In the genomic region with DNA sequence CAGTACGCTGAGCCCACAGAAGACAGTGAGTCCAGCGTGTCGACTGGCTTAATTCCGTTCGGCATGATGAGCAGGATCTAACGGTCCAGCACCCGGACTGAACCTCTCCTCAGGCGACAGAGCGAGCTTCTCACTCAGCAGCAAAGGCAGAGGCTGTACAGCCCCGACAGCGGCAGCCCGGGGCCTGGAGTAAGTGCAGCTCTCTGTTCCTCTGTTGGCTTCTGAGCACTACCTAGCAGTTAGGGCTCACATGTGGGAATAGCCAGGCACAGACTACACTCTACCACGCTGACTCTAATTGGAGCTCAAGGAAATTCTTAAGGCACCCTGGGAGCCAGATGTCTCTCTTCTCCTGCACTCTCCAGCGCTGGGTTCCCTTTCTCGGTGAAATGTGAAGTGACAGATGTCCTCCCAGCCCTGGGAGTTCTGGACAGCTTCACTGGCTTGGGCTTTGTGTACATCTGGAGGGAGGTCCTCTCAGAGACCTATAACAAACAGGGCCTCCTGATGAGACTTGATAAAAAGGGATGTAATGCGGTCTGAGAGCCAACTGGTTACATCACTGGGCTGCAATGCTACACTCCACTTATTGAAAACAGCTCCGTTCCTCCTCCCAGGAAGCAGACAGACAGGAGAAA, we compare ENCODE assay signal across 7 mouse cellular contexts.
A peak's percentile ranks its signal among the peaks of the same experiment; 100 is the strongest.
DNase-seq lines count a peak whose midpoint lies in the region; ATAC-seq and TF ChIP-seq lines count a peak whose summit lies in the region.

No protein-coding gene starts in this region.

- TF ChIP-seq POLR2A in spleen, adult 2 months (IDR thresholded peaks at IDR 0.05; ENCODE audit: low read depth, low read length) = no peak
- TF ChIP-seq POLR2A in thymus, adult 2 months (IDR thresholded peaks at IDR 0.05; ENCODE audit: control insufficient read depth, extremely low read depth, insufficient read depth, low read length, poor library complexity) = no peak

- H3K9me3 ChIP-seq in forebrain, embryonic 15.5 days = no peaks in the 10 kb centered on the region
- no peaks in the 10 kb centered on the region for H3K9me3 ChIP-seq in hindbrain, embryonic 16.5 days (ENCODE audit: control insufficient read depth, low read length)

- no peak for TF ChIP-seq CTCF in spleen, adult 2 months (IDR thresholded peaks at IDR 0.05; ENCODE audit: extremely low read depth, insufficient read depth, insufficient read length, insufficient replicate concordance)
- TF ChIP-seq CTCF in thymus, adult 2 months (IDR thresholded peaks at IDR 0.05; ENCODE audit: borderline replicate concordance, control insufficient read depth, extremely low read depth, insufficient read depth, low read length, poor library complexity) = no peak

- H3K27ac ChIP-seq in spleen, adult 2 months (ENCODE audit: insufficient read depth, low read length) = 0 out of 2 replicates have a peak overlapping the region, but pooled peaks have one; percentile 11
- peak overlapping the region; percentile 73 for H3K27ac ChIP-seq in forebrain, embryonic 15.5 days (replicated peaks)
- peak overlapping the region; percentile 87 for H3K27ac ChIP-seq in hindbrain, embryonic 16.5 days (ENCODE audit: low read depth, low read length)
- H3K27ac ChIP-seq in thymus, adult 2 months (ENCODE audit: control insufficient read depth, insufficient read depth, low read length) = no peak overlapping the region

- WGBS in spleen, adult 2 months = 91% methylated on average over 17 of the region's 17 CpGs
- 8% methylated on average over 17 of the region's 17 CpGs for WGBS in forebrain, embryonic 15.5 days
- WGBS in hindbrain, embryonic 16.5 days = 16% methylated on average over 17 of the region's 17 CpGs
- 92% methylated on average over 17 of the region's 17 CpGs for WGBS in thymus, adult 2 months

- DNase-seq in spleen, adult 2 months (ENCODE audit: low read depth in 1 of 2, low spot score in 2 of 2) = no peak
- no peak for DNase-seq in spleen, postnatal 14 days (ENCODE audit: low spot score in 2 of 2)
- DNase-seq in mesoderm, embryonic 11.5 days (ENCODE audit: low read depth, low spot score) = peak; percentile 79
- no peak for DNase-seq in thymus, postnatal 0 days (ENCODE audit: low spot score)
- no peak for DNase-seq in thymus, adult 2 months

- no peaks in the 10 kb centered on the region for H3K36me3 ChIP-seq in spleen, adult 2 months (ENCODE audit: control insufficient read depth, insufficient read depth, low read length)
- H3K36me3 ChIP-seq in forebrain, embryonic 15.5 days = no peaks in the 10 kb centered on the region
- no peaks in the 10 kb centered on the region for H3K36me3 ChIP-seq in hindbrain, embryonic 16.5 days (ENCODE audit: control insufficient read depth, insufficient read depth, low read length)
- H3K36me3 ChIP-seq in thymus, adult 2 months (ENCODE audit: control insufficient read depth, insufficient read depth, low read length) = no peaks in the 10 kb centered on the region

- H3K4me2 ChIP-seq in forebrain, embryonic 15.5 days (replicated peaks) = peak overlapping the region; percentile 24
- peak overlapping the region; percentile 42 for H3K4me2 ChIP-seq in hindbrain, embryonic 16.5 days (ENCODE audit: low read length)

- H3K9ac ChIP-seq in forebrain, embryonic 15.5 days (replicated peaks) = peak overlapping the region; percentile 34
- peak overlapping the region; percentile 60 for H3K9ac ChIP-seq in hindbrain, embryonic 16.5 days (ENCODE audit: low read depth, low read length)

- peaks cover 21% of the 10 kb centered on the region for H3K4me1 ChIP-seq in spleen, adult 2 months (ENCODE audit: control insufficient read depth, insufficient read depth, insufficient read length)
- H3K4me1 ChIP-seq in forebrain, embryonic 15.5 days = peaks cover 85% of the 10 kb centered on the region
- H3K4me1 ChIP-seq in hindbrain, embryonic 16.5 days (ENCODE audit: control insufficient read depth, insufficient read depth, low read depth, low read length) = peaks cover 73% of the 10 kb centered on the region
- H3K4me1 ChIP-seq in thymus, adult 2 months (replicated peaks; ENCODE audit: control insufficient read depth, insufficient read depth, low read length) = peaks cover 26% of the 10 kb centered on the region

- H3K4me3 ChIP-seq in spleen, adult 2 months (ENCODE audit: extremely low read depth, insufficient read depth, insufficient read length) = peak overlapping the region; percentile 15; the same call in 1 of the 2 replicates
- peak overlapping the region; percentile 14 for H3K4me3 ChIP-seq in forebrain, embryonic 15.5 days
- H3K4me3 ChIP-seq in hindbrain, embryonic 16.5 days (ENCODE audit: low read length) = peak overlapping the region; percentile 25
- H3K4me3 ChIP-seq in thymus, adult 2 months (ENCODE audit: control insufficient read depth, insufficient read depth, low read length) = no peak overlapping the region

- no peaks in the 10 kb centered on the region for H3K27me3 ChIP-seq in spleen, adult 2 months (ENCODE audit: control insufficient read depth, insufficient read depth, low read length)
- H3K27me3 ChIP-seq in forebrain, embryonic 15.5 days = no peaks in the 10 kb centered on the region
- no peaks in the 10 kb centered on the region for H3K27me3 ChIP-seq in hindbrain, embryonic 16.5 days (replicated peaks; ENCODE audit: control insufficient read depth, insufficient read depth, low read length)
- no peaks in the 10 kb centered on the region for H3K27me3 ChIP-seq in thymus, adult 2 months (ENCODE audit: control insufficient read depth, insufficient read depth, low read length)

- peak; percentile 30 for ATAC-seq in forebrain, embryonic 15.5 days (replicated peaks)
- peak; percentile 63 for ATAC-seq in hindbrain, embryonic 16.5 days
